Mouse (Mus musculus) lung, postnatal 0 days (tissue): Measurements from ENCODE around the gene Fbln1. TPM values are rescaled to one million over a fixed set of nuclear protein-coding genes. Genes with fewer than 3 reads are reported as not detected.
A peak's percentile ranks its signal among the peaks of the same experiment; 100 is the strongest.

Experiments used
- ATAC-seq: fragments of 200-750 bp; cut with Nextera tagmentation; 2 replicates; pipeline ENCODE4 v1.8.0; 2017; ENCODE audit warnings: moderate library complexity
- DNase-seq: peaks from one replicate; pipeline ENCODE4 v3.0.0-alpha.2; 2016; ENCODE audit warnings: low spot score
- H3K27ac ChIP-seq: fragments of 300-500 bp; sonication (generic); 2 replicates; pipeline ENCODE4 v1.5.1; 2014; ENCODE audit warnings: antibody characterized with exemption, mild to moderate bottlenecking, low read length, mixed read lengths
- H3K27me3 ChIP-seq: fragments of 300-500 bp; sonication (generic); replicated peaks from 2 replicates; pipeline ENCODE4 v1.6.1; 2014; ENCODE audit warnings: low read length, mixed read lengths; ENCODE audit not compliant: insufficient read depth
- H3K36me3 ChIP-seq: fragments of 300-500 bp; sonication (generic); 2 replicates; pipeline ENCODE4 v1.6.1; 2014; ENCODE audit warnings: low read length, mixed read lengths; ENCODE audit not compliant: insufficient read depth
- H3K4me1 ChIP-seq: fragments of 300-500 bp; sonication (generic); 2 replicates; pipeline ENCODE4 v1.6.1; 2014; ENCODE audit warnings: antibody characterized with exemption, low read depth, low read length, mixed read lengths; ENCODE audit not compliant: insufficient read depth
- H3K4me2 ChIP-seq: fragments of 300-500 bp; sonication (generic); replicated peaks from 2 replicates; pipeline ENCODE4 v1.6.1; 2014; ENCODE audit warnings: low read depth, mild to moderate bottlenecking, low read length, moderate library complexity, mixed read lengths
- H3K4me3 ChIP-seq: fragments of 300-500 bp; sonication (generic); 2 replicates; pipeline ENCODE4 v1.5.1; 2014; ENCODE audit warnings: low read depth, low read length
- H3K9ac ChIP-seq: fragments of 300-500 bp; sonication (generic); replicated peaks from 2 replicates; pipeline ENCODE4 v1.6.1; 2014; ENCODE audit warnings: low read depth, mild to moderate bottlenecking
- H3K9me3 ChIP-seq: fragments of 300-500 bp; sonication (generic); 2 replicates; pipeline ENCODE4 v1.6.1; 2016; ENCODE audit warnings: low read length, mixed read lengths
- CTCF ChIP-seq: IDR thresholded peaks from 2 replicates; pipeline ENCODE4 v1.5.1; 2016; ENCODE audit warnings: antibody characterized with exemption, mild to moderate bottlenecking
- EP300 ChIP-seq: IDR thresholded peaks from 2 replicates; pipeline ENCODE4 v1.6.1; 2016; ENCODE audit warnings: antibody characterized with exemption, mild to moderate bottlenecking, control low read depth
- WGBS: fragments of 180-500 bp; shearing (Covaris S2); extraction: QIAGEN DNeasy Blood & Tissue Kit; methylation state at CpG from one replicate; pipeline ENCODE4 v1.1.7; 2014; 5-methylcytosine and 5-hydroxymethylcytosine counted together
- polyA plus RNA-seq: library from polyadenylated mRNA; unstranded; fragments of >200 nt; fragmentation: Nextera tagmentation; extraction: Ambion mirVana; gene quantifications from 2 replicates; pipeline ENCODE4 v1.2.1, GENCODE M21; 2015

Gene Fbln1
- polyA plus RNA-seq, 1 experiment from 2014 or later: 45.7 TPM

DNA sequence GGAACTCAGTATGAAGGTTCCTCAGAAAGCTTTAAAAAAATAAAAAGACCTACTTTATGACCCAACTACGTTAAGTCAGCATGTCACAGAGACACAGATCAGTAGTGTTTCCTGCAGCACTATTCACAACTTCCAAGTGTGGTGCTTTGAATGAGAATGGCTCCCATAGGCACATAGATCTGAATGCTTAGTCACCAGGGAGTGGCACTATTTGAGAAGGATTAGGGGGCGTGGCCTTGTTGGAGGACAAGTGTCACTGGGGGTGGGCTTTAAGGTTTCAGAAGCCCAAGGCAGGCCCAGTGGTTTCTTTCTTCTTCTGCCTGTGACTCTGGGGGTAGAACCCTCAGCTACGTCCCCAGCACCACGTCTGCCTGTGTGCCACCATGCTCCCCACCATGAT lies 98.2 kb downstream of the Fbln1 start:
- no peak overlapping the region for H3K27ac ChIP-seq
- H3K4me3 ChIP-seq: no peak overlapping the region
- 90% methylated on average over 4 of the region's 4 CpGs for WGBS
- no peaks in the 10 kb centered on the region for H3K27me3 ChIP-seq
- TF ChIP-seq CTCF (no peak), EP300 (no peak)
- no peaks in the 10 kb centered on the region for H3K9me3 ChIP-seq
- no peak for ATAC-seq
- no peaks in the 10 kb centered on the region for H3K36me3 ChIP-seq
- no peak overlapping the region for H3K9ac ChIP-seq
- DNase-seq: no peak
- H3K4me1 ChIP-seq: 0 out of 2 replicates have a peak, but pooled peaks cover under 1% of the 10 kb centered on the region
- no peak overlapping the region for H3K4me2 ChIP-seq

DNA sequence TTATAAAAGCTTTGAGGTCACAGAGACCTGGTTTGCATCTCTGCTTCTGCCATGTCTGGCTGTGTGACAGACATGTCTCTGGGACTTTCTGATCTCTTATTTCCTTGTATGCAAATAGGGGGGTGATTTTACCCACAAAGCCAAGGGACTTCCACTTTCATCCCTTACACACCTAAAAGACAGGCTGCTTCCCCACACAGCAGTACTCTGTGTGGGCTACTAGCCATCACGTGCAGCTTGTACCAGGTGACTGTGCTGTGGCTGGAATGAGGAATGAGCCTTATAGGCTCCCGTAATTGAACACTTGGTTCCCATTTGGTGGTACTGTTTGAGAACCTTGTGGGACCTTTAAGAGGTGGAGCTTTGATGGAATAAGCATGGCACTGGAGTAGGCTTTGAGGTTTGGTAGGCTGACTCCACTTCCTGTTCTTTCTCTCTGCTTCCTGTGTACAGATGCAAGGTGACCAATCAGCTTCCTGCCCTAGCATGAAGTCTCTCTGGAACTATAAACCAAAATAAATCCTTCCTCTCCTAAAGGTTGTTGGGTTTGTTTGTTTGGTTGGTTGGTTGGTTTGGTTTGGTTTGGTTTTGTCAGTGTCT lies 101.4 kb downstream of the Fbln1 start:
- Histone ChIP-seq H3K27me3 (no peaks in the 10 kb centered on the region), H3K27ac (no peak overlapping the region), H3K4me2 (no peak overlapping the region), H3K4me1 (no peaks in the 10 kb centered on the region), H3K9ac (no peak overlapping the region), H3K4me3 (no peak overlapping the region), H3K36me3 (no peaks in the 10 kb centered on the region), H3K9me3 (no peaks in the 10 kb centered on the region)
- 90% methylated on average over 2 of the region's 2 CpGs for WGBS
- DNase-seq (no peak), ATAC-seq (no peak)
- TF ChIP-seq CTCF (no peak), EP300 (no peak)

DNA sequence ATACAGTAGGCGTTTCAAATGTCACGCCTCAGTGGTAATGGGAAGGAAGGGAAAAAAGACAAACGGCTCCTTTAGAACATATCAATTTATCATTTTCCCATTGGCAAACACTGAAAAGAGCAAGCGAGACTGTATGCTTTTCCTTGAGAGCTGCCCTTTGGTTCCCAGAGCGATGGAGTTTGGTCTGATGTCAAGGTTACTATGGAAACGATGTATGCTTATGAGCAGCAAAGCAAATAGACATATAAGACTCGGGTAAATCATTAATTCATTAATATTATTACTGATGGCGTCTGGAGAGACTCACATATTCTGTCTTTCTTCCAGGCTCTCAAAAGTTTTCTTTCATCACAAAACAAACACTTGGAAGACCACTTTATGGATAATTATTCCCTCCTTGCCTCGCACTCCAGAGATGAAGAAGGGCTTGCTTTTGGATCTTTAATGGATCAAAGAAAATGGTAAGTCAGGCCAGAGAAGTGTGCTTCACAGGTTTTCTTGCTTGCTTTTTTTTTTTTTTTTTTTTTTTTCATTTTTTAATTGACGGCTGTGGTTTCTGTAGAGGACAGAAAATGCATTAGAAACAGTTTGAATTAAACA lies 105.4 kb downstream of the Fbln1 start:
- Histone ChIP-seq H3K9ac (no peak overlapping the region), H3K4me3 (no peak overlapping the region), H3K9me3 (no peaks in the 10 kb centered on the region), H3K4me1 (no peaks in the 10 kb centered on the region), H3K4me2 (no peak overlapping the region), H3K27ac (no peak overlapping the region), H3K27me3 (no peaks in the 10 kb centered on the region), H3K36me3 (no peaks in the 10 kb centered on the region)
- WGBS: 43% methylated on average over 10 of the region's 10 CpGs
- no peak for TF ChIP-seq CTCF
- peak; percentile 53 for TF ChIP-seq EP300
- peak; percentile 66 for ATAC-seq
- DNase-seq: peak; percentile 84

DNA sequence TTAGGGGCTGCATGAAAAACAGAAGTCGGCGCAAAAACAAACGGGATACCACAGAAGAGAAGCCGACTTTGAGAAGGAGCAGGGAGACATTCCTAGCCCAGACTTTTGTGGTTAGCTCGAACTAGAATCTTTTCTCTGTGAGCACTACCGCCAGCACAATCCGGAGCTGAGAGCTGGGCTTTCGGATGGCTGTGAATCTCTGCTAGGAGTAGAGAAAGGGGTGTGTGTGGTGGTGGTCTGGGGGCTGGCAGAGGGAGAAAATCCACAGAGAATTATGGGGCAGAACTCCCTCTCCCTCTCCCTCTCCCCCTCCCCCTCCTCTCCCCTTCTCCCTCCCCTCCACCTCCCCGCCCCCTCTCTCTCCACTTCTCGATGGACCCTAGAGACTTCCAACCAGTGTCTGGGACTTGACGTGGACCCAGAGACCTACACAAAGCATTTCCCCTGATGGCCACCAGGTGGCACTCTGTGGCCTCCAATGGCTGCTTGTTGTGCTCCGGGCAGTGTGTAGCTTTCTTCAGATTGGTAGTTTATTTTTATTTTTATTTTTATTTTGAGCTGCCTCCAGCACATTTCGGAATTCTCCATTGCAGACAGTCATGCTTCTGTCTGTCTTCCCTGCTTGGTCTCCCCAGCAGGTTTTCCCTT lies 109.8 kb downstream of the Fbln1 start:
- ATAC-seq: peak; percentile 64
- Histone ChIP-seq H3K9me3 (no peaks in the 10 kb centered on the region), H3K36me3 (no peaks in the 10 kb centered on the region), H3K27ac (no peak overlapping the region), H3K9ac (no peak overlapping the region), H3K27me3 (no peaks in the 10 kb centered on the region), H3K4me1 (no peaks in the 10 kb centered on the region), H3K4me3 (no peak overlapping the region), H3K4me2 (no peak overlapping the region)
- DNase-seq: peak; percentile 79
- WGBS: 32% methylated on average over 12 of the region's 13 CpGs
- TF ChIP-seq CTCF (peak; percentile 92), EP300 (no peak)

DNA sequence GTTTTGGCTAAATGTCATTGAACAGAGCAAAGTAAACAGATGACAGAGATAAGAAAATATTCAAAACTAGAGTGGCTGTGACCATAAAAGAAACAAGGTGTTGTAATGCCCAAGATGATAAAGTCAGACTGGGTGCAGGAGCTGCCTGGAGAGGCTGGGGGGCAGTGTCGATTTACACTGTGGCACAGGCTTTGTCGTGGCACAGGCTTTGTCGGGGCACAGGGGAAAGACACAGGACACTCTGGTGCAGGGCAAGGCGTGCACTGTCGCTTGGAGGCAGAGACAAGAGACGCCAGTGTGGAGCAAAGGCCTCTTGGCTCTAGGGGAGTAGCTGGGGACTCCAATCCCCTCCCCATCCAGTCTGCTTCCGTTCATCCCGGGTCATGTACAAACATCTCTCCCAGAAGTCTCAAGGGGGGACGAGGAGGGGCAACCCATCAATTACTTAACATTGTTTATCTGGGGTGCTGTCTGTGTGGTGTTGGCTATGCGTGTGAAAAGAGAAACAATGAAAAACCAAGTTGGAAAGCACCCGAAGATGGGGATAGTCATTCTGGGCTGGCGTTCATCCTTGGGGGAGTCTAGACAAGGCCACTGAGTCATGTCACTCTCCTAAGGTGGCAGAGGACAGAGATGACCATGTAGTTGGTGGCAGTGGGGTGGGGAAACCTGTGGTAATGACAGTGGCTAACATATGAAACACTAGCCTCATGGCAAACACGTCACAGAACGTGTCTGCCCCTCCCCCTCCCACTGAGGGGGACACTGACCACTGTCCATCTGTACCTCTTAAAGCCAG lies 110.8 kb downstream of the Fbln1 start:
- no peaks in the 10 kb centered on the region for H3K27me3 ChIP-seq
- ATAC-seq (peak; percentile 58), DNase-seq (peak; percentile 36)
- no peaks in the 10 kb centered on the region for H3K36me3 ChIP-seq
- H3K9ac ChIP-seq: no peak overlapping the region
- H3K27ac ChIP-seq: no peak overlapping the region
- H3K9me3 ChIP-seq: no peaks in the 10 kb centered on the region
- H3K4me2 ChIP-seq: no peak overlapping the region
- 22% methylated on average over 14 of the region's 14 CpGs for WGBS
- H3K4me3 ChIP-seq: no peak overlapping the region
- H3K4me1 ChIP-seq: no peaks in the 10 kb centered on the region
- no peak for TF ChIP-seq EP300
- TF ChIP-seq CTCF: peak; percentile 53
